In genomic region chr11:78495904-78496303, GRCm38 (mm10) we compare ENCODE assay signal across 8 mouse cellular contexts. TPM values are rescaled to one million over a fixed set of nuclear protein-coding genes. Genes with fewer than 3 reads are reported as not detected.
A peak's percentile ranks its signal among the peaks of the same experiment; 100 is the strongest.
DNase-seq lines count a peak whose midpoint lies in the region; ATAC-seq and TF ChIP-seq lines count a peak whose summit lies in the region.

No protein-coding gene starts in this region.

- TF ChIP-seq CTCF in thymus, adult 2 months (IDR thresholded peaks at IDR 0.05; ENCODE audit: borderline replicate concordance, control insufficient read depth, extremely low read depth, insufficient read depth, low read length, poor library complexity) = no peak

- H3K9me3 ChIP-seq in hindbrain, embryonic 16.5 days (ENCODE audit: control insufficient read depth, low read length) = no peaks in the 10 kb centered on the region
- no peaks in the 10 kb centered on the region for H3K9me3 ChIP-seq in neural tube, embryonic 13.5 days

- no peak for ATAC-seq in CD4-positive, CD25-positive, alpha-beta regulatory T cell, adult 4 months
- ATAC-seq in hindbrain, embryonic 16.5 days = no peak
- ATAC-seq in neural tube, embryonic 13.5 days (ENCODE audit: low read depth) = no peak

- WGBS in thymus, adult 2 months = 17% methylated on average over 6 of the region's 6 CpGs
- WGBS in hindbrain, embryonic 16.5 days = 7% methylated on average over 6 of the region's 6 CpGs
- 8% methylated on average over 6 of the region's 6 CpGs for WGBS in neural tube, embryonic 13.5 days

- H3K9ac ChIP-seq in hindbrain, embryonic 16.5 days (ENCODE audit: low read depth, low read length) = peak overlapping the region; percentile 86
- H3K9ac ChIP-seq in neural tube, embryonic 13.5 days = peak overlapping the region; percentile 91

- TF ChIP-seq POLR2A in thymus, adult 2 months (IDR thresholded peaks at IDR 0.05; ENCODE audit: control insufficient read depth, extremely low read depth, insufficient read depth, low read length, poor library complexity) = no peak

- no peak overlapping the region for H3K27ac ChIP-seq in thymus, adult 2 months (ENCODE audit: control insufficient read depth, insufficient read depth, low read length)
- H3K27ac ChIP-seq in hindbrain, embryonic 16.5 days (ENCODE audit: low read depth, low read length) = peak overlapping the region; percentile 93; the same call in 1 of the 2 replicates
- no peak overlapping the region for H3K27ac ChIP-seq in neural tube, embryonic 13.5 days (replicated peaks)

- peaks cover 15% of the 10 kb centered on the region for H3K4me1 ChIP-seq in thymus, adult 2 months (replicated peaks; ENCODE audit: control insufficient read depth, insufficient read depth, low read length)
- H3K4me1 ChIP-seq in hindbrain, embryonic 16.5 days (ENCODE audit: control insufficient read depth, insufficient read depth, low read depth, low read length) = peaks cover 18% of the 10 kb centered on the region
- H3K4me1 ChIP-seq in neural tube, embryonic 13.5 days (replicated peaks) = peaks cover 45% of the 10 kb centered on the region

- peak overlapping the region; percentile 73 for H3K4me2 ChIP-seq in hindbrain, embryonic 16.5 days (ENCODE audit: low read length)
- H3K4me2 ChIP-seq in neural tube, embryonic 13.5 days = peak overlapping the region; percentile 78

- peaks cover 6% of the 10 kb centered on the region for H3K27me3 ChIP-seq in thymus, adult 2 months (ENCODE audit: control insufficient read depth, insufficient read depth, low read length)
- H3K27me3 ChIP-seq in hindbrain, embryonic 16.5 days (replicated peaks; ENCODE audit: control insufficient read depth, insufficient read depth, low read length) = peaks cover 3% of the 10 kb centered on the region; the same call in 1 of the 2 replicates
- peaks cover 51% of the 10 kb centered on the region for H3K27me3 ChIP-seq in neural tube, embryonic 13.5 days

- H3K36me3 ChIP-seq in thymus, adult 2 months (ENCODE audit: control insufficient read depth, insufficient read depth, low read length) = no peaks in the 10 kb centered on the region
- H3K36me3 ChIP-seq in hindbrain, embryonic 16.5 days (ENCODE audit: control insufficient read depth, insufficient read depth, low read length) = no peaks in the 10 kb centered on the region
- no peaks in the 10 kb centered on the region for H3K36me3 ChIP-seq in neural tube, embryonic 13.5 days

- peak; percentile 59 for DNase-seq in CD4-positive, CD25-positive, alpha-beta regulatory T cell, adult 2 months (ENCODE audit: low read depth, low spot score)
- DNase-seq in thymus, adult 2 months = peak; percentile 15
- DNase-seq in thymus, postnatal 36 days = no peak
- DNase-seq in gastrocnemius, adult 18-20 months (ENCODE audit: low spot score) = no peak
- no peak for DNase-seq in frontal cortex, adult 2 months (ENCODE audit: extremely low spot score in 1 of 2, low spot score in 1 of 2)

- no peak overlapping the region for H3K4me3 ChIP-seq in thymus, adult 2 months (ENCODE audit: control insufficient read depth, insufficient read depth, low read length)
- peak overlapping the region; percentile 80 for H3K4me3 ChIP-seq in hindbrain, embryonic 16.5 days (ENCODE audit: low read length)
- H3K4me3 ChIP-seq in neural tube, embryonic 13.5 days = peak overlapping the region; percentile 82

RNA-seq across cellular contexts. Expression of gene Sarm1, which starts 1.6 kb away (rescaled TPM):
- 1 to 10 TPM in 1 of 2 experiments, under 1 TPM in 1; 0.63 to 1.3 TPM for polyA plus RNA-seq in CD4-positive, CD25-positive, alpha-beta regulatory T cell, adult 4 months (2017; shearing (Covaris generic))
- 0.62 and 0.97 TPM in 2 replicates for polyA plus RNA-seq in thymus, adult 2 months (2012; rRNA removed)
- 43.5 and 51.3 TPM in 2 replicates for polyA plus RNA-seq in hindbrain, embryonic 16.5 days (2015; fragmentation: Nextera tagmentation; extraction: Ambion mirVana)
- 41.1 and 43.0 TPM in 2 replicates for polyA plus RNA-seq in neural tube, embryonic 13.5 days (2015; fragmentation: Nextera tagmentation; extraction: Ambion mirVana)
- under 1 TPM; 0.43 to 0.82 TPM for total RNA-seq in gastrocnemius, adult 18-20 months (2021)
- polyA plus RNA-seq in frontal cortex, adult 2 months (2012; rRNA removed) = 28.6 and 29.2 TPM in 2 replicates

RNA-seq across cellular contexts. Expression of gene Vtn, which starts 3.0 kb away (rescaled TPM):
- not detected for polyA plus RNA-seq in CD4-positive, CD25-positive, alpha-beta regulatory T cell, adult 4 months (2017; shearing (Covaris generic))
- polyA plus RNA-seq in thymus, adult 2 months (2012; rRNA removed) = 5.5 and 8.9 TPM in 2 replicates
- polyA plus RNA-seq in hindbrain, embryonic 16.5 days (2015; fragmentation: Nextera tagmentation; extraction: Ambion mirVana) = 150 and 176 TPM in 2 replicates
- 181 and 197 TPM in 2 replicates for polyA plus RNA-seq in neural tube, embryonic 13.5 days (2015; fragmentation: Nextera tagmentation; extraction: Ambion mirVana)
- total RNA-seq in gastrocnemius, adult 18-20 months (2021) = 10 to 100 TPM in 1 of 2 experiments, 1 to 10 TPM in 1; 9.5 to 15.0 TPM
- polyA plus RNA-seq in frontal cortex, adult 2 months (2012; rRNA removed) = 181 and 199 TPM in 2 replicates

RNA-seq across cellular contexts. Expression of gene Sebox, which starts 7.3 kb away (rescaled TPM):
- not detected for polyA plus RNA-seq in CD4-positive, CD25-positive, alpha-beta regulatory T cell, adult 4 months (2017; shearing (Covaris generic))
- 0.09 and 0.13 TPM in 2 replicates for polyA plus RNA-seq in thymus, adult 2 months (2012; rRNA removed)
- 0.11 and 0.20 TPM in 2 replicates for polyA plus RNA-seq in hindbrain, embryonic 16.5 days (2015; fragmentation: Nextera tagmentation; extraction: Ambion mirVana)
- 0.15 TPM in 1 of 2 replicates, not detected in the other for polyA plus RNA-seq in neural tube, embryonic 13.5 days (2015; fragmentation: Nextera tagmentation; extraction: Ambion mirVana)
- total RNA-seq in gastrocnemius, adult 18-20 months (2021) = not detected
- polyA plus RNA-seq in frontal cortex, adult 2 months (2012; rRNA removed) = 3.0 and 3.6 TPM in 2 replicates

RNA-seq across cellular contexts. Expression of gene Tmem199, which starts 16.1 kb away (rescaled TPM):
- 10 to 100 TPM; 51.4 to 71.8 TPM for polyA plus RNA-seq in CD4-positive, CD25-positive, alpha-beta regulatory T cell, adult 4 months (2017; shearing (Covaris generic))
- 13.5 and 17.3 TPM in 2 replicates for polyA plus RNA-seq in thymus, adult 2 months (2012; rRNA removed)
- polyA plus RNA-seq in hindbrain, embryonic 16.5 days (2015; fragmentation: Nextera tagmentation; extraction: Ambion mirVana) = 87.9 and 95.5 TPM in 2 replicates
- polyA plus RNA-seq in neural tube, embryonic 13.5 days (2015; fragmentation: Nextera tagmentation; extraction: Ambion mirVana) = 92.7 and 101 TPM in 2 replicates
- total RNA-seq in gastrocnemius, adult 18-20 months (2021) = 10 to 100 TPM; 13.3 to 15.1 TPM
- polyA plus RNA-seq in frontal cortex, adult 2 months (2012; rRNA removed) = 51.4 and 56.6 TPM in 2 replicates

RNA-seq across cellular contexts. Expression of gene Poldip2, which starts 16.1 kb away (rescaled TPM):
- 10 to 100 TPM; 13.9 to 19.9 TPM for polyA plus RNA-seq in CD4-positive, CD25-positive, alpha-beta regulatory T cell, adult 4 months (2017; shearing (Covaris generic))
- 41.3 and 43.6 TPM in 2 replicates for polyA plus RNA-seq in thymus, adult 2 months (2012; rRNA removed)
- polyA plus RNA-seq in hindbrain, embryonic 16.5 days (2015; fragmentation: Nextera tagmentation; extraction: Ambion mirVana) = 189 and 196 TPM in 2 replicates
- 178 and 191 TPM in 2 replicates for polyA plus RNA-seq in neural tube, embryonic 13.5 days (2015; fragmentation: Nextera tagmentation; extraction: Ambion mirVana)
- total RNA-seq in gastrocnemius, adult 18-20 months (2021) = 100 to 1,000 TPM in 1 of 2 experiments, 10 to 100 TPM in 1; 99.0 to 100 TPM
- 107 and 115 TPM in 2 replicates for polyA plus RNA-seq in frontal cortex, adult 2 months (2012; rRNA removed)

Comparison
In these comparisons a context has a peak if more than half of its experiments do, and no peak if none do; other contexts are left out.
1. DNase-seq: peak in CD4-positive, CD25-positive, alpha-beta regulatory T cell, adult 2 months (single experiment) and thymus, adult 2 months (single experiment); none in thymus, postnatal 36 days (0 of 2), gastrocnemius, adult 18-20 months (single experiment) and frontal cortex, adult 2 months (0 of 2).
2. RNA of gene Sarm1, which starts 1.6 kb away (polyA plus RNA-seq): 43.5 to 51.3 TPM in hindbrain, embryonic 16.5 days, 41.1 to 43.0 TPM in neural tube, embryonic 13.5 days and 28.6 to 29.2 TPM in frontal cortex, adult 2 months; 0.63 to 1.3 TPM in CD4-positive, CD25-positive, alpha-beta regulatory T cell, adult 4 months and 0.62 to 0.97 TPM in thymus, adult 2 months; every median in the first group is over 10 times any median in the second.
3. RNA of gene Vtn, which starts 3.0 kb away (polyA plus RNA-seq): 181 to 199 TPM in frontal cortex, adult 2 months, 181 to 197 TPM in neural tube, embryonic 13.5 days and 150 to 176 TPM in hindbrain, embryonic 16.5 days; 5.5 to 8.9 TPM in thymus, adult 2 months and not detected in CD4-positive, CD25-positive, alpha-beta regulatory T cell, adult 4 months; every median in the first group is over 10 times any median in the second.